Mouse (Mus musculus) frontal cortex, adult (tissue): ENCODE data around the gene Gm49673.
"Not testable (repeated sequence)": the region's sequence is repeated elsewhere in the genome, so short reads cannot be mapped to it uniquely, and the experiment has no call there.

Source experiments
- ATAC-seq: cut with Nextera tagmentation; 2 replicates; pipeline ENCODE4 v1.9.2; 2017; ENCODE audit warnings: mild to moderate bottlenecking, moderate library complexity, mixed read lengths; ENCODE audit not compliant: low TSS enrichment

Gene Gm49673

GRCm38 (mm10) chr17:8147439-8148316 lies at the start of gene Gm49673, which contains the start of gene Rnaset2a:
Gene Gm49673 (minus strand): TSS chr17:8147788.
Gene Rnaset2a (minus strand): TSS chr17:8148097.
- ATAC-seq = peak; percentile 90

- ATAC-seq = no peak
These were observed 48.2 kb upstream of the Gm49673 start for GRCm38 (mm10) chr17:8195685-8196376.

DNA sequence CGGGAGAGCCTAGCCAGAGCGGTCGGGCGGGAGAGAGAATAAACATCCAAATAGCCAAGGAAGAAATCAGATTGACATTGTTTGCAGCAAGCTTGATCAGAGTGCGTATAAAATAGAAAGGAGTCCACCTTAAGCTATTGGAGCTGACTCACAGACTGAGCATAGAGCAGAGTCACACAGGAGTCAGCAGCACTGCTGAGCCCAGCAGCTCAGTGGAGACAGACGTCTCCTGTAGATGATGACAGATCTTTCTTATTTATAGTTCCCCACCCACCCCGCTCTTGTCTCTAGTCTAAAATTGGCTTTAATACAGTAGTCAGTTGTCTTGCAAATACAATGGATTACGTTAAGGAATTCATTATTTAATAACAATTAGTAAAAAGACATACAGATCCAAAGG lies 46.1 kb upstream of the Gm49673 start:
- ATAC-seq = peak; percentile 55; the same call in 1 of the 2 replicates

GRCm38 (mm10) chr17:8184217-8184616 lies 36.6 kb upstream of the Gm49673 start:
- no peak for ATAC-seq

DNA sequence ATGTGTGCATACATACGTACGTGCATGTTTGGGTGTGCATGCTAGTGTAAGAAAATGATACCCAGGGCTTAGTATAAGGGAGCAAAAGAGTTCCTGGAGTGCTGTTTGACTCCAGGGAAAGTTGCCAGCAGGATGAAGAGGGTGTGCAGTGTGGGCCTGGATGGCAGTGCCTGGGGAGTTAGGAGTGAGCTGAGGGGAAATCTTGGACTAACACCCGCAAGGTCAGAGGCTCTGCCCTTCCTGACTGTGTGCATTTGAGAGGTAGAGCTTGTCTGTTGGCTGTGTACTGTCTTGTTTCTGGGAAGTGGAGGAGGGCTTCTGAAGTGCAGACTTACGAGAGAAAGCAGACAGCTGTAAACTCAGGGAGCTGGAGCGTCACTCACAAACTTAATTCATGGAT lies 36.2 kb upstream of the Gm49673 start:
- no peak for ATAC-seq

DNA sequence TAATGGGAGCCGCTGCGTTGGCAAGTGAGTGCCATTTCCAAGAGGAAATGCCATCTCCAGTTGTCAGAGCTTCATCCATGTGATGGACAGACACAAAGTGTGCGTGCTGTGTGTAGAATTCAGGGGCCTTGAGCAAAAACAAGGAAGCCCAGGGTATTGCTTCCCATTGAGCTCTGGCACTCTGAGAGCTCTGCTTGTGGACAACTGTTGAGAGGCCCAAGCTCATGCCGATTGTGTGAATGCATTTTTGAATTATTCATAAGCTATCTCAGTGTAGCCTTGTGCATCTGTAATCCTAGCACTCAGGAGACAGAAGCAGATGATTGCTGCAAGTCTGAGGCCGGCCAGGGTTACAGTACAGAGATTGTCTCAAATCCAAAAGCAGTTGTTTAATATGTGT lies 29.5 kb upstream of the Gm49673 start:
- ATAC-seq = no peak

DNA sequence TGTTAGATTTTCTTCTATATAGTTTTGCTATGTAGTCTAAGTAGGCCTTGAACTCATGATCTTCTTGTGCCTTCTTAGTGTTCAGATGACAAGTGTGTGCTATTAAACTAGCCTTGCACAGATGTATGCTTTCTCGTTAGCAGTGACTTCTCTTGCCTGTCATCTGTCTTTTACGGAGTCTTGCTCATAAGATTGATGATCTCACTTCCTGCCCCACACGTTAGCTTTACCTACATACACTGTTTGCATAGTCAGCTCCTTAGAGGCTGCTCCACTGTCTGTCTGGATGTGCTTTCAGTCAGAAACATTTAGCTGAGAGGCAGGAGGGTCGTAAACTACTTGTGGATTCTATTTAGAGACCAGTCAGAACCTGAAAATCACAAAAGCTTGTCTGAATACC lies 23.5 kb upstream of the Gm49673 start:
- no peak for ATAC-seq

DNA sequence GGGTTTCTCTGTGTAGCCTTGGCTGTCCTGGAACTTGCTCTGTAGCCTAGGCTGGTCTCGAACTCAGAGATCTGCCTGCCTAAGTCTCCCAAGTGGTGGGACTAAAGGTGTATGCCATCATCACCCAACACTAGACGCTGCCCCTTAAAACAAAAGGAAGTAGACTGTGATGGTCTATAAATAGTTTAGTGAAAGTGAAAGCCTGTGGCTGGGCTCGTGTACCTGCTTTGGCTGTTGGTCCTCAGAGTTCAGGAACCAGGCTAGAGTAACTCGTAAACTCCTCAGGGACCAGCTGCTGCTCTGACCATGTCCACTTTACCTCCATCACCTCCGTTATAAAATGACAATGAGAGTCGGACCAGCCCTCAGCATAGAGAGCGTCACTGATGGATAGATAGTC lies 22.7 kb upstream of the Gm49673 start:
- ATAC-seq = no peak

DNA sequence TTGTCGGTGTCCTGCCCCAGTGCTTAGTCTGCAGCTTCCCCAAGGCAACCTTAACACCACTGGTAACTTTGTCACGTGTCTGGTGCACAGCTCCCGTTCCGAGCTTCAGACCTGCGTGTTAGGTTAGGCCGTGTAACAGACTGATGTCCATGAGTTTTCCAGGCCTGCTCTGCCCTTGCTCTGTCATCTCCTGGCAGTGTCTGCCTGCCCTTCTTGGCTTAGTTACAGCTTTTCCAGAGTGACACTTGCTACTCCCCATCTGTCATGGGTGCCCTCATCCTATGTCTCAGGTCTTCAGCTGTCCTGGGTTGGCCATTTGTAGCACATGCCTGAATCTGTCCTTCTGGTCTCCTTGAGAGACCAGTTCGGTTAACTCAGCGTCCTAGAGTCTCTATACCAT lies 19.8 kb upstream of the Gm49673 start:
- not testable (repeated sequence) for ATAC-seq

- not testable (repeated sequence) for ATAC-seq
These were observed 18.9 kb upstream of the Gm49673 start for GRCm38 (mm10) chr17:8166454-8166853.

DNA sequence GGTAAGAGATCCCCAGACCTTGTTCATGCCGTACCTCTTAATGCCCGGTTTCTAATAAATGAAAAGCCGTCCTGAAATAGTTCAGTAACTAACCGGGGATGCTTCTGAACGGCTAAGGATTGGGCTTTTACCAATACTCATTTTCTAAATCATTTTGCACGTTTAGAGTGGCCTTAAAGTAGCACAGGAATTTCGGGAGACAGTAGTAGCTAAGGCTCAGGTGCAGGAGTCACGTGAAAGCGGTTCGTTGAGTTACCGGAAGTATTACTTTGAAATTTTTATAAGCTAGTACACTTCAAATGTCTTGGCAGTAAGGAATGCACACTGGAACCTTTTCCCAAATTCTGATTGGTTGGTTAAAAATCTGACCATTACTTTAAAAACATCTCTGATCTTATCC lies 18.4 kb upstream of the Gm49673 start:
- not testable (repeated sequence) for ATAC-seq

GRCm38 (mm10) chr17:8165608-8165945 lies 18.0 kb upstream of the Gm49673 start:
- peak; percentile 39; the same call in 1 of the 2 replicates for ATAC-seq

DNA sequence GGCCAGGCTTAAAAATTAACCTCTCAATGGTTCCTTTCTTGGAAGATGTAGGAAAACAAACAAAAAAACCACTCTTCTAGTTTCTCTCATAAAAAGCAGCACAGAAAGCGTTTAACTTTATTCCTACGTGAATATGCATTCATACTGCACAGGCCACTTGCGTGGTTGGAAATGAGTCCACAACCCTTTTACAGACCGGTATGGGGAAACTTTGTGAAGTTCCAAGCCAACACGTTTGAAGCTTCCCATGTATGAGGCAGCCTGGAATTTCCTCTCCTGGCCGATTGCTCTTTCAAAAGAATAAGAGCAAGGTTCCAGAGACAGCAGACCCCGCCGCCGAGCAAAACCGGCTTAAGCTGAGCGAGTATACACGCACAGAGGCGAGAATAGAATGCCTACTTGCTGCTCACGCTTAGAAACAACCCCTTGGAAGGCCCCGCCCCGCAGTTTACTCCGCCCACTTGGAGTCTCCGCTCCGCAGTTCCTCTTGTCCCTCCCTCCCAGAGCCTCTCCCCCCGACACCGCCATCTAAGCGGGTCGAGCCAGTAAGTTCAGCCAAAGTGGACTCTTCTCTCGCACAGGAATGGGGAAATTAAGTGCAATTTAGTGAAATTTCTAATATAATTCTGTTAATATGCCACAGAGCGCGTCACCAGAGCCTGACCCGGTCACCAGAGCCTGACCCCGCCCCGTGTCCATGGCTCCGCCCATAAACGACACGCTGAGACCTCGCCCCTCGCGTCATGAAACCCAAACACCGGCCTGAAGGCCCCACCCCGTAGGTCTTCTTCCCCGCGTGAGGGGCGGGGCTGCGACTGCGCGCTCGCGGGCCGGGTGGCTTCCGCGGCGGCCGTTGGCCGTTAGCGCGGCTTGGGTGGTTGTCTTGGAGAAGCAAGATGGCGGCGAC lies 17.4 kb upstream of the Gm49673 start, which contains the start of gene Fgfr1op:
TSS of gene Fgfr1op (plus strand) at position 801 of the 907 bp plus-strand sequence.
- peak; percentile 95 for ATAC-seq

DNA sequence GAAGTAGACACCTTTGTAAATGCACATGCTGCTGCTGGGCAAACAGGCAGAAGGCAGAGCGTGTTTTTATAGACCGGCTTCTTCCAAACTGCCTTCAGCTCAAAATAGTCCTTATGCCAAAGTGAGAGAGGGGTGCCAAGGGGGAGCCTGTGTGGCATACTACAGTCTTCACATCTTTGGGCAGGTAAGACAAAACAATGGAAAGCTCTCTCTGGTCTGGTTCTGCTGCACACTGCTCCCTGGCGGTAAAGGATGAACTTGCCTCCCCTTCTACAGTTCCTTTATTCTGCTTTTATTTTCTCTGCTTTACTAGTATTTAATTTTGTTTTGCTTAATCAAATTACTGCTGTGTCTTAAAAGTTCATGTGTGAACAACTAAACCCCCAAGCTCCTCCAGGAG lies 13.4 kb upstream of the Gm49673 start:
- not testable (repeated sequence) for ATAC-seq

DNA sequence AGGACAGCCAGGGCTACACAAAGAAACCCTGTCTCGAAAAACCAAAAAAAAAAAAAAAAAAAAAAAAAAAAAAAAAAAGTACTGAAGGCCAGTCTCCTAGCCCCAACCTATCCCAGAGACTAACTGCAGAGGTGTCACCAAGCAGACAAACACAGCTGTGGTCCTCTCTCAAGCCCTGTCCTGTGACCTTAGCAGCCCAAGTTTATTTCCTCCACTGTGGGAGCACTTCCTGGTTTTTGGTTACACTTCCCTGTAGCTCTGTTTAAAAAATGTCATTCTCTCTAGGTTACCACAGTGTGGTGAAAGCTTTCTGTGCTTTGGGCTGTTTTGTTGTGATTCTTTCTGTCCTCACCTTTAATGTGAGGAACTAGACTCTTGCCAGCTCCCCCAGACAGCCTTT lies 11.0 kb upstream of the Gm49673 start:
- not testable (repeated sequence) for ATAC-seq

GRCm38 (mm10) chr17:8155982-8156381 lies 8.4 kb upstream of the Gm49673 start:
- ATAC-seq = not testable (repeated sequence)

DNA sequence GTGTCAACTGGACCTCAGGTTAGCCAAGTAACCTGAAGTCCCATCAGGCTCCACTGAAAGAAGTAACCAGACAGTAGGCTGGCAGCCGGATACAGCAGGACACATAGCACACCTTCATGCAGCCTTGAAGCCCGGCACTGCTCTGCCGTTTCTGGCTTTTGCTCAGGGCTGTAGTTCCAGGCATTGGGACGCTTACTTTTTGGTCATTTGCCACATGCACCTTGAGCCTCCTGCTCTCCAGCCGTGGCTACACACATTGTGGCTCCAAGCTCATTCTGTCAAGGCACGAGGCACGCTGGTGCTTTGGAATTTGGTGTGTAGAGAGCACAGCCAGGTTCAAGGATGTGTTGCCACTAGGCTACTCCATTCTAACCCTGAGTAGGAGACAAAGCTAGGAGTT lies 7.4 kb upstream of the Gm49673 start:
- not testable (repeated sequence) for ATAC-seq

DNA sequence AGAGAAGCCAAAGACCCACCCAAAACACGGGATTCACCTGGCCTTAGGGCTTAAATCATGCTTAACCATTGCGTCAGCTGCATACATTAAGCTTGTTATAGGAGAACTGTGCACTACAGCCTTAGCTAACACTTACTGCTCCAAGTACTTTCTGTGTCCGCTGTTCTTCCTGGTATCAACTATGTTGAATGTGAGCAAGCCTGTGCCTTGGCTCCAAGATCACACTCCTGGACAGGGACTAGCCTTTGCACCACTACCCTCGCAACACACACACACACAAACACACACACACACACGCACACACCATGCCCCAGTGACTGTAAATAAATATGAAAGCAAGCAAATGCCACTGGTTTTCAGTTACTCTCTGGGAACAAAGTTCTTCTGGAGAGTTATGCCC lies 657 bp downstream of the Gm49673 start:
- not testable (repeated sequence) for ATAC-seq

DNA sequence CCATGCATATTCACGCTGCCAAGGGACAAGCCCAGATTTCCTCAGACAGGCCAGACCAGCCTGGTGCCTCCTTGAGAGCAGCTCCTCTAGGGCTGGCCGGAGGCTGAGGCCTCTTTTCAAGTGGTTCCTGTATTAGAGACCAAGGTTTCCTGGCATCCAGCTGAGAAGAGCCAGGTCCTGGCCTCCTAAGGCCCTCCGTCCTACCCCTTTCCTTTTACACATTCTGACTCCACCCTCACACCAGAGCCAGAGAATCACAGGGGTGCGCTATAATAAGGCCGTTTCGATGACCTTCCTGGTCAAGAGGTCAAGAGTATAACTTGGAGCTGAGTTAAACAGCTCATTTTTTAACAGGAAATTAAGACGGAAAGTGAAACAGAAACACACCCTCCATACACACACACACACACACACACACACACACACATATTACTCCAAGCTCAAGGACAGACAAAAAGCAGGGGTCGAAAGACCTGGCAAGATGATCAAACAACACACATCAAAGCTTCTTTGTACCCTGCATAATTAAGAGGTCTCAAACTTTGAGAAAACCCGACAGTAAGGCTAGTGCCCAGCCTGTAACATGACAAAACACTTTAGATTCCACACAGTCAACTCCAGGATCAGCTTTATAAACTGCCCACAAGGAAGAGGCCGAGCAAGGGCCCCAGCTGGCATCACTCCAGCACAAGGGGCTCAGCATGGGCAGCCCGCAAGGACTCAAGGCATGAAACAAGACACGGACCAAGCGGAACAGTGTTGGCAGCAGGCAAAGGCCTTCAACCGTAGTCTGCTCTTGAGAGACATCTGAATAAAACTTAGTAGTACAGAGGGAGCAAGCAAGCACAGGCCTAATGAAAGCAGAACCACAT lies 3.5 kb downstream of the Gm49673 start:
- not testable (repeated sequence) for ATAC-seq

DNA sequence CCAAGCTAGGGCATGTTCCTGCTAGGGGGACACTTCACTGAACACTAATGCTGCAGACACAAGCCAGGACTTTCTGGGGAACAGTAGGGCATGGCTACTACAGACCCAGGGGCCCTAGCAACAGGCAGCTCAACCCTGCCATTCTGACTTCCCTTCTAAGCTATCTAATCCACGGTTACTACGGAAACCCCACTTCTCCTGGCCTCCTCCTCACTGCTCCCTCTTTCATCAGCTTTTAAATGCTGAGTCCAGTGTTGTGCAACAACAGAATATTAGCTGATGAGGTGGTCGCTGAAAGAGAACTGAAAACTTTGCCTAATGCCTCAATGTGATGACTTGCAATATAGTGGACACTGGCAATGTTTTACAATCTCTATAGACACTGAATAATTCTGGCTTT lies 7.4 kb downstream of the Gm49673 start:
- not testable (repeated sequence) for ATAC-seq

GRCm38 (mm10) chr17:8138116-8138515 lies 9.5 kb downstream of the Gm49673 start:
- ATAC-seq = not testable (repeated sequence)
